Mouse (Mus musculus) cerebellum, postnatal 25 days (tissue): ENCODE measurements at regions not wholly inside any gene's neighbourhood (a gene's known extent, or its start where the extent isn't known, plus 50 kb on each side); places are given as distances from the start of the nearest gene placed in this dataset.

Source experiments
- DNase-seq, 2 experiments: peaks; one replicate each; pipeline ENCODE4 v3.0.0; 2021; ENCODE audit warnings: mixed read lengths in 2 of 2

GRCm38 (mm10) chr7:54734039-54734438 lies 101.3 kb upstream of the Luzp2 start:
- peak; percentile 40 to 63 for DNase-seq

DNA sequence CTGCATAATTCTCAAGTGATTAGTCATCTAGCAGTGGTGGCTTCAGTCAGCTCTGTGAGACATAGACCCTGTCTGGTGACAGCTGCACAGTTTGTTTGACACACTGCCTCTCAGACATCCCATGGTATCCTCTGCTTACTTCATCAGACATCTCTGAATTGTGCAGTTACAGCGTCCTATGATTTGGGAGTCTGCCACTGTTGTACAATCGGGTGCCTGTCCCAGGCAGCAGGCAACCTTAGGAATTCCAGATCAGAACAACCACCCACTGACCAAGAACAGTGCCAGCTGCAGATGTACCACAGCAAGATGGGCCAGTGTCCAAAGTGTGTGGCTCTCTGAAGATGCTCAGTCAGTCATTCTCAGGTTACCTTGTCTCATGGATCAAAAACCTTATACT lies 100.4 kb upstream of the Luzp2 start:
- no peak for DNase-seq

- no peak for DNase-seq
These were observed 68.0 kb upstream of the Luzp2 start for GRCm38 (mm10) chr7:54767341-54767740.

DNA sequence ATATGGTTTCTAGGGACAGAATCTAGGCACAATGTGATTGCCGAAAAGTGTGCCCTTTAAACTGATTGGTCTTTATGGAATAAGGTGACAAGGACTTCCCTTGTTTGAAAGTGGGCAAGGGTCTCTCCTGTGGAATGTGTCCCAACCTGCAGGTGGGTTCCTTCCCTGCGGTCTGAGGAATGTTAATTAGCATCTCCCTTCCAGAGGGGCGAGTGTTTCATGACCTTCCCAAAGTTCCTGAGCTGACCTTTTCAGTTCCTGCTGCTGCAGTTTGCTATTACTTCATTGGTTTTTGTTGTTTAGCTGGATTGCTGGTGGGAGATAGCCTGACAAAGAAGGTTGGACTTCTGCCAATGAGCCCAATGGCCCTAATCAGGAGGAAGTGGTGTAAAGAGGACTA lies 66.6 kb upstream of the Luzp2 start:
- DNase-seq, result no peak

DNA sequence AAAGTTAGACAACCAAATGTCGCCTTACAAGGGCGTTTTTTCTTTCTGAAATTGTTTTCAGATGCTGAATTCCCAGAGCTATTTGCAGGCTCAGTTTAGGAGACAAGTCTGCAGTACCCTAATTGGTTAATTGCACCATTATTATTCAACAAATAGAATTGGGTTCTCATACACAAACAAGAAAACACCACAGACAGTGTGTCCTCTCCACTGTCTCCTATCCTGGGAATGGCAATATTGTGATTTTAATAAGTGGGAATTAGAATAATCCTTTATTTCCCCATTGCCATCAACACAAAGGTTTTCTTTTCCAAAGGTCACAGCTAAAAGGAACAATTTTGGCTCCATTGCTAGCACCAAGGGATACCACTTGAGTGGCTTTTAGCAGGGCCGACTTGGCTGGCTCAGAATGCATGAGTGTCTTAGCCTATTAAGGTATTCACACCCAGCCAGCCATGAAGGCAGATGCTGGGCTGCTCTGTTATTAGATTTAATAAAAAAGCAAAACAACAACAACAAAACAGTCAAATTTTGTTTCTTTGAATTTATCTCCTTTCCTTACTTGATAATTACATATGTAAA lies 53.3 kb upstream of the Luzp2 start:
- peak in 1 of 2 experiments; percentile 22 for DNase-seq

- DNase-seq, result no peak
These were observed 52.7 kb upstream of the Luzp2 start for GRCm38 (mm10) chr7:54782604-54783003.

DNA sequence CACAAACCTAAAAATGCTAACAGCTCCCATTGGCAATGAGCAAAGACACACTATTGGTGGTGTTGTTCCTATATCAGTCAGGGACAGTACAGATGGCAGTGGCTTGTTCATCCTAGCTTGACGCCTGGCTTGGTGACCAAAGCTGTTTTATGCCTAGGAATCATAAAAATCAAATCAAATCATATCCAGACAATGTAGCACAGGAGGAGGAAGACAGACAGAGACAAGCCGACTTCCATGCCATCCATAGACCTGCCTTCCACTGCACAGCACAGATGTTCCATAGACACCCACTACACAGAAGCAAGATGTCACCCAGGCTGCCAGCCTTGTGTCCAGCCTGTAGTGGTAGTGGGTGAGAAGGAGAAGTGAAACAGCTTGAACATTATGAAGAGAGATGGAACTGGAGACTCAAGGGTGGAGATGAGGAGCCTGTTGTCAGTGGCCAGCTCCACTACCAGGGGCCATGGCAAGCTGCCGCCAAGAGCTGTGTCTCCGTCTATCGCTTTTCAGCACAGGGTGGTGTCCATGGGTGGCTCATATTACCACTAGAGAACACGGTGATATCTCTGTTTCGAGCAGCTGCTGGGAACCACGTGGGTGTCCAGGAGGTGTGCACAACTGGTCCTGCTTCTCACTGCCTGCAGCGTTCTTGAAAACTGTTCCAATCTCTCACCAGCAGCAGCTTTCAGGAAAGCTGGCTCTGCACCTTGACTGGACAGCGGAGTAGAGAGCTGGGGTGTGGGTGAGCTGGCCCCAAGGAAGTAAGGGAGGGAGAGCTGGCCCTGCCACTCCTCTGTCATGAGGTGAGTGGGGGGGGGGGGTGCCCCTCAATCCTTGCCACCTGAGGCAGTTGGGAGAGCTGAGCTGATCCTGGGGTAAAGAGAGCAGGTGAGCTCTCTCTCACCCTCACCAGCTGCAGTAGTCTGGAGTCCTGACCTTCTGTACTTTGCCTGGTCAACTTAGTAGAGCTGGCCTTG lies 51.5 kb upstream of the Luzp2 start:
- DNase-seq, result peak in 1 of 2 experiments; percentile 6
